ENCODE assay signal across 33 mouse cellular contexts in the genomic region with DNA sequence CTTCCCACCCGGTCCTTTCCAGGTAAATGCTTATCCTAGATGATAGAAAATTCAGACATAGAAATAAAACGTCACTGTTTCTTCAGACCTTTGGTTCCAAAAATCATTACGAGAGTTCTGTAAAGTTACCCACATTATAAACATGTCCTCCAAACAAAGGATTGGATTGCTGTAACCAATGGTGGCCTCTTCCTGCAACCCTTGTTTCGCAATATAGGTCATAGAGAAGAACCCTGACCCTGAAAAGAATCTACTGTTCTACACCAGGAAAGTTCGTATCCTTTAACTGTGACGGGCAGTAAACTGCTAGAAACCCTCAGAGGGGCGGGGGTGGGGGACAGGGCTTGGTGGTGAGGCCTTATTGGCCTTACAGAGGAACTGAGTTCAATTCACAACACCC. TPM values are rescaled to one million over a fixed set of nuclear protein-coding genes. Genes with fewer than 3 reads are reported as not detected.
"Had no signal": no experiment of that assay in that cellular context is flagged by ENCODE, and none has a peak within 500 bp of the region (broad histone marks: within the 10 kb centered on the region; RNA-seq: fewer than 3 reads in every experiment).

No protein-coding gene starts in this region.

- H3K4me1 ChIP-seq: lung, embryonic 15.5 days; midbrain, embryonic 10.5 days; midbrain, embryonic 12.5 days; midbrain, embryonic 13.5 days; midbrain, embryonic 15.5 days; neural tube, embryonic 12.5 days had no signal

- H3K9ac ChIP-seq: limb, embryonic 12.5 days; limb, embryonic 13.5 days; limb, embryonic 15.5 days; liver, embryonic 14.5 days; liver, embryonic 15.5 days; lung, embryonic 14.5 days; lung, embryonic 15.5 days; midbrain, embryonic 12.5 days; midbrain, embryonic 13.5 days; midbrain, embryonic 15.5 days; neural tube, embryonic 12.5 days; neural tube, embryonic 13.5 days had no signal

- H3K4me3 ChIP-seq: left cerebral cortex, adult 2 months; limb, embryonic 12.5 days; limb, embryonic 13.5 days; limb, embryonic 15.5 days; liver, embryonic 15.5 days; lung, embryonic 15.5 days; megakaryocyte, embryonic 14.5 days; midbrain, embryonic 10.5 days; midbrain, embryonic 12.5 days; midbrain, embryonic 13.5 days; midbrain, embryonic 15.5 days; myocyte; neural tube, embryonic 12.5 days; neural tube, embryonic 13.5 days had no signal

- H3K36me3 ChIP-seq: limb, embryonic 12.5 days; limb, embryonic 13.5 days; limb, embryonic 15.5 days; liver, embryonic 15.5 days; lung, embryonic 15.5 days; midbrain, embryonic 10.5 days; midbrain, embryonic 12.5 days; midbrain, embryonic 13.5 days; midbrain, embryonic 15.5 days; neural tube, embryonic 12.5 days; neural tube, embryonic 13.5 days had no signal

- H3K9me3 ChIP-seq: limb, embryonic 12.5 days; limb, embryonic 13.5 days; limb, embryonic 15.5 days; liver, embryonic 15.5 days; lung, embryonic 15.5 days; midbrain, embryonic 12.5 days; midbrain, embryonic 13.5 days; midbrain, embryonic 15.5 days; neural tube, embryonic 12.5 days; neural tube, embryonic 13.5 days had no signal

- H3K27me3 ChIP-seq: limb, embryonic 12.5 days; limb, embryonic 13.5 days; limb, embryonic 15.5 days; liver, embryonic 15.5 days; lung, embryonic 15.5 days; megakaryocyte, embryonic 14.5 days; midbrain, embryonic 12.5 days; midbrain, embryonic 13.5 days; midbrain, embryonic 15.5 days; neural tube, embryonic 12.5 days; neural tube, embryonic 13.5 days had no signal

- ATAC-seq: lung, postnatal 0 days; midbrain, embryonic 13.5 days; midbrain, embryonic 15.5 days; midbrain, embryonic 16.5 days had no signal

- H3K4me2 ChIP-seq: limb, embryonic 12.5 days; limb, embryonic 13.5 days; limb, embryonic 15.5 days; liver, embryonic 15.5 days; lung, embryonic 14.5 days; lung, embryonic 15.5 days; midbrain, embryonic 11.5 days; midbrain, embryonic 12.5 days; midbrain, embryonic 13.5 days; midbrain, embryonic 15.5 days; neural tube, embryonic 12.5 days; neural tube, embryonic 13.5 days had no signal

- H3K27ac ChIP-seq: left cerebral cortex, adult 2 months; limb, embryonic 12.5 days; limb, embryonic 13.5 days; limb, embryonic 15.5 days; liver, embryonic 14.5 days; liver, embryonic 15.5 days; lung, embryonic 15.5 days; macrophage; midbrain, embryonic 10.5 days; midbrain, embryonic 12.5 days; midbrain, embryonic 13.5 days; midbrain, embryonic 15.5 days; neural tube, embryonic 12.5 days; neural tube, embryonic 13.5 days had no signal

- DNase-seq: layer of hippocampus, postnatal 36 days; left cerebral cortex, postnatal 4 days; lung, adult 18-20 months; lung, adult 2 months; lung, embryonic 14.5 days; lung, postnatal 10 days; lung, postnatal 14 days; lung, postnatal 36 days; lung, postnatal 4 days; midbrain, embryonic 14.5 days had no signal

RNA-seq across cellular contexts. Expression of gene Aox4, which starts 2.6 kb away (rescaled TPM):
- total RNA-seq: megakaryocyte progenitor cell, adult 5-6 weeks; megakaryocyte, adult 5-6 weeks; megakaryocyte-erythroid progenitor cell, adult 5-6 weeks; monocyte, adult 5-6 weeks had no signal
- polyA plus RNA-seq: macrophage; midbrain, embryonic 11.5 days; midbrain, embryonic 12.5 days; myocyte had no signal
